Mouse (Mus musculus): ENCODE data around the gene Atp6v1g3. TPM values are rescaled to one million over a fixed set of nuclear protein-coding genes. Genes with fewer than 3 reads are reported as not detected.

The Atp6v1g3 gene
- not detected in 2 replicates for polyA plus RNA-seq (2015; fragmentation: Nextera tagmentation; extraction: Ambion mirVana)

- no peak for ATAC-seq
- Histone ChIP-seq H3K27ac (no peak within 1 kb of the TSS), H3K36me3 (no peaks in the 10 kb centered on the region), H3K9ac (no peak within 1 kb of the TSS), H3K27me3 (replicated peaks) (no peaks in the 10 kb centered on the region), H3K4me1 (replicated peaks) (no peaks in the 10 kb centered on the region), H3K9me3 (no peaks in the 10 kb centered on the region), H3K4me2 (replicated peaks) (no peak within 1 kb of the TSS), H3K4me3 (replicated peaks) (no peak within 1 kb of the TSS)
- WGBS = 92% methylated on average over 2 of the region's 2 CpGs
Observed at GRCm38 (mm10) chr1:138273438-138273837, at the start of gene Atp6v1g3. TSS of gene Atp6v1g3 (plus strand) at chr1:138273738.

GRCm38 (mm10) chr1:138233051-138233450 lies 40.5 kb upstream of the Atp6v1g3 start:
- H3K36me3 ChIP-seq = no peaks in the 10 kb centered on the region
- H3K27ac ChIP-seq = no peak overlapping the region
- H3K9ac ChIP-seq = no peak overlapping the region
- no peak overlapping the region for H3K4me2 ChIP-seq (replicated peaks)
- no peak for ATAC-seq
- H3K27me3 ChIP-seq (replicated peaks) = no peaks in the 10 kb centered on the region
- no peaks in the 10 kb centered on the region for H3K4me1 ChIP-seq (replicated peaks)
- H3K4me3 ChIP-seq (replicated peaks) = no peak overlapping the region
- H3K9me3 ChIP-seq = no peaks in the 10 kb centered on the region

GRCm38 (mm10) chr1:138237252-138237651 lies 36.3 kb upstream of the Atp6v1g3 start:
- ATAC-seq = no peak
- H3K4me1 ChIP-seq (replicated peaks) = no peaks in the 10 kb centered on the region

GRCm38 (mm10) chr1:138243947-138244346 lies 29.6 kb upstream of the Atp6v1g3 start:
- WGBS = 50% methylated on average over 5 of the region's 5 CpGs
- no peaks in the 10 kb centered on the region for H3K36me3 ChIP-seq
- 0 out of 2 replicates have a peak overlapping the region, but pooled peaks have one; percentile 6 for H3K4me2 ChIP-seq (replicated peaks)
- no peak overlapping the region for H3K4me3 ChIP-seq (replicated peaks)
- H3K9me3 ChIP-seq = no peaks in the 10 kb centered on the region
- H3K9ac ChIP-seq = no peak overlapping the region
- H3K4me1 ChIP-seq (replicated peaks) = no peaks in the 10 kb centered on the region
- 0 out of 2 replicates have a peak, but pooled peaks have one; percentile 23 for ATAC-seq
- no peaks in the 10 kb centered on the region for H3K27me3 ChIP-seq (replicated peaks)
- 0 out of 2 replicates have a peak overlapping the region, but pooled peaks have one; percentile 17 for H3K27ac ChIP-seq

More at GRCm38 (mm10) chr1:138237252-138237651, 36.3 kb upstream of the Atp6v1g3 start:
- WGBS = 86% methylated on average over 2 of the region's 2 CpGs
- Histone ChIP-seq H3K9ac (no peak overlapping the region), H3K36me3 (no peaks in the 10 kb centered on the region), H3K4me3 (replicated peaks) (no peak overlapping the region), H3K27ac (no peak overlapping the region), H3K4me2 (replicated peaks) (no peak overlapping the region), H3K27me3 (replicated peaks) (no peaks in the 10 kb centered on the region), H3K9me3 (no peaks in the 10 kb centered on the region)

- H3K27ac ChIP-seq = no peak overlapping the region
Observed at GRCm38 (mm10) chr1:138244485-138244884, 29.1 kb upstream of the Atp6v1g3 start.

GRCm38 (mm10) chr1:138245103-138245502 lies 28.4 kb upstream of the Atp6v1g3 start:
- H3K27ac ChIP-seq = no peak overlapping the region
- H3K4me3 ChIP-seq (replicated peaks) = no peak overlapping the region
- H3K27me3 ChIP-seq (replicated peaks) = no peaks in the 10 kb centered on the region
- no peak overlapping the region for H3K4me2 ChIP-seq (replicated peaks)
- H3K9me3 ChIP-seq = no peaks in the 10 kb centered on the region
- WGBS = 37% methylated on average over 4 of the region's 4 CpGs
- no peak overlapping the region for H3K9ac ChIP-seq
- H3K4me1 ChIP-seq (replicated peaks) = no peaks in the 10 kb centered on the region
- H3K36me3 ChIP-seq = no peaks in the 10 kb centered on the region
- peak; percentile 31; the same call in 1 of the 2 replicates for ATAC-seq

More at GRCm38 (mm10) chr1:138244485-138244884, 29.1 kb upstream of the Atp6v1g3 start:
- WGBS = 18% methylated on average over 7 of the region's 7 CpGs
- Histone ChIP-seq H3K9ac (no peak overlapping the region), H3K4me2 (replicated peaks) (0 out of 2 replicates have a peak overlapping the region, but pooled peaks have one; percentile 14), H3K36me3 (no peaks in the 10 kb centered on the region), H3K4me3 (replicated peaks) (no peak overlapping the region), H3K9me3 (no peaks in the 10 kb centered on the region), H3K27me3 (replicated peaks) (no peaks in the 10 kb centered on the region), H3K4me1 (replicated peaks) (no peaks in the 10 kb centered on the region)
- peak; percentile 68 for ATAC-seq

- H3K4me3 ChIP-seq (replicated peaks) = no peak overlapping the region
- H3K9me3 ChIP-seq = no peaks in the 10 kb centered on the region
- H3K36me3 ChIP-seq = no peaks in the 10 kb centered on the region
- 76% methylated on average over 3 of the region's 3 CpGs for WGBS
- no peak overlapping the region for H3K27ac ChIP-seq
- no peak for ATAC-seq
- no peaks in the 10 kb centered on the region for H3K27me3 ChIP-seq (replicated peaks)
- H3K9ac ChIP-seq = no peak overlapping the region
- H3K4me2 ChIP-seq (replicated peaks) = no peak overlapping the region
- no peaks in the 10 kb centered on the region for H3K4me1 ChIP-seq (replicated peaks)
Observed at GRCm38 (mm10) chr1:138245533-138245932, 28.0 kb upstream of the Atp6v1g3 start.

- Histone ChIP-seq H3K4me3 (replicated peaks) (no peak overlapping the region), H3K9me3 (no peaks in the 10 kb centered on the region), H3K36me3 (no peaks in the 10 kb centered on the region), H3K27me3 (replicated peaks) (no peaks in the 10 kb centered on the region), H3K9ac (no peak overlapping the region), H3K27ac (no peak overlapping the region), H3K4me2 (replicated peaks) (no peak overlapping the region), H3K4me1 (replicated peaks) (no peaks in the 10 kb centered on the region)
- WGBS = 76% methylated on average over 7 of the region's 7 CpGs
- ATAC-seq = no peak
Observed at GRCm38 (mm10) chr1:138246438-138247164, 26.9 kb upstream of the Atp6v1g3 start.

- Histone ChIP-seq H3K4me2 (replicated peaks) (no peak overlapping the region), H3K9me3 (no peaks in the 10 kb centered on the region), H3K27me3 (replicated peaks) (no peaks in the 10 kb centered on the region), H3K27ac (no peak overlapping the region), H3K36me3 (no peaks in the 10 kb centered on the region), H3K9ac (no peak overlapping the region), H3K4me1 (replicated peaks) (no peaks in the 10 kb centered on the region), H3K4me3 (replicated peaks) (no peak overlapping the region)
- no peak for ATAC-seq
- WGBS = 86% methylated on average over 8 of the region's 8 CpGs
Observed at GRCm38 (mm10) chr1:138247699-138248483, 25.6 kb upstream of the Atp6v1g3 start.

- no peak overlapping the region for H3K27ac ChIP-seq
- no peaks in the 10 kb centered on the region for H3K27me3 ChIP-seq (replicated peaks)
- no peak overlapping the region for H3K4me3 ChIP-seq (replicated peaks)
- H3K4me1 ChIP-seq (replicated peaks) = no peaks in the 10 kb centered on the region
- H3K9ac ChIP-seq = no peak overlapping the region
- ATAC-seq = no peak
- H3K9me3 ChIP-seq = no peaks in the 10 kb centered on the region
- H3K36me3 ChIP-seq = no peaks in the 10 kb centered on the region
- WGBS = 91% methylated on average over 2 of the region's 2 CpGs
- H3K4me2 ChIP-seq (replicated peaks) = no peak overlapping the region
Observed at GRCm38 (mm10) chr1:138248770-138249169, 24.8 kb upstream of the Atp6v1g3 start.

- Histone ChIP-seq H3K4me2 (replicated peaks) (no peak overlapping the region), H3K4me3 (replicated peaks) (no peak overlapping the region), H3K9ac (no peak overlapping the region), H3K27me3 (replicated peaks) (no peaks in the 10 kb centered on the region), H3K36me3 (no peaks in the 10 kb centered on the region), H3K4me1 (replicated peaks) (no peaks in the 10 kb centered on the region), H3K27ac (no peak overlapping the region), H3K9me3 (no peaks in the 10 kb centered on the region)
- ATAC-seq = no peak
- WGBS = 65% methylated on average over 2 of the region's 2 CpGs
Observed at GRCm38 (mm10) chr1:138250951-138251350, 22.6 kb upstream of the Atp6v1g3 start.

GRCm38 (mm10) chr1:138256172-138256789 lies 17.3 kb upstream of the Atp6v1g3 start:
- H3K27ac ChIP-seq = no peak overlapping the region
- H3K4me2 ChIP-seq (replicated peaks) = no peak overlapping the region
- WGBS = 86% methylated on average over 4 of the region's 4 CpGs
- no peak overlapping the region for H3K9ac ChIP-seq
- no peak overlapping the region for H3K4me3 ChIP-seq (replicated peaks)
- no peaks in the 10 kb centered on the region for H3K4me1 ChIP-seq (replicated peaks)
- no peaks in the 10 kb centered on the region for H3K9me3 ChIP-seq
- no peaks in the 10 kb centered on the region for H3K27me3 ChIP-seq (replicated peaks)
- ATAC-seq = no peak
- H3K36me3 ChIP-seq = no peaks in the 10 kb centered on the region

All from intestine, embryonic 15.5 days (tissue).